Mouse (Mus musculus) sigmoid colon, adult 10 weeks (tissue): ENCODE data around the gene Scand1. TPM values are rescaled to one million over a fixed set of nuclear protein-coding genes. Genes with fewer than 3 reads are reported as not detected.

ENCODE experiments used
- polyA plus RNA-seq: library from polyadenylated mRNA; stranded (reverse); fragments of 350-450 nt; fragmentation: Illumina TruSeq; extraction: RNeasy Lipid Tissue Mini Kit (QIAGEN cat#74804); gene quantifications from one replicate; pipeline ENCODE4 v1.2.3, GENCODE M21; 2014; ENCODE audit warnings: low read depth, low replicate concordance

Scand1 gene
- not detected for polyA plus RNA-seq

GRCm38 (mm10) chr2:156312297-156312897, at the start of gene Scand1, which contains the start of gene Cnbd2:
Gene Scand1, minus strand, starts transcription at chr2:156312704.
Gene Cnbd2, plus strand, starts transcription at chr2:156312299.

Other genes with a start within 250 kb of the Scand1 start
- gene Spag4, start 247.5 kb downstream of the Scand1 start, polyA plus RNA-seq, result not detected
- 49.2 TPM for gene Cpne1, start 200.7 kb downstream of the Scand1 start, polyA plus RNA-seq
- 21.5 TPM for gene Rbm12, start 200.7 kb downstream of the Scand1 start, polyA plus RNA-seq
- 14.9 TPM for gene Gm28036, start 185.6 kb downstream of the Scand1 start, polyA plus RNA-seq
- gene Romo1, start 168.7 kb downstream of the Scand1 start, polyA plus RNA-seq, result 1.3 TPM
- gene Nfs1, start 168.5 kb downstream of the Scand1 start, polyA plus RNA-seq, result 62.9 TPM
- gene Rbm39, start 132.5 kb downstream of the Scand1 start, polyA plus RNA-seq, result 1,044 TPM
- 19.2 TPM for gene Phf20, start 116.2 kb downstream of the Scand1 start, polyA plus RNA-seq
- 1.8 TPM for gene Cnbd2, start 405 bp downstream of the Scand1 start, polyA plus RNA-seq
- gene Epb41l1, start 108.2 kb upstream of the Scand1 start, polyA plus RNA-seq, result 10.4 TPM
- gene Aar2, start 234.9 kb upstream of the Scand1 start, polyA plus RNA-seq, result 4.1 TPM